Mouse (Mus musculus) monocyte, adult 59 days (primary cell): ENCODE results near the gene Hist2h2ab. TPM values are rescaled to one million over a fixed set of nuclear protein-coding genes. Genes with fewer than 3 reads are reported as not detected.

Experiments
- total RNA-seq, 2 experiments: library from RNA; stranded (reverse); gene quantifications; one replicate each; pipeline ENCODE4 v1.2.4; 2023

Gene Hist2h2ab
- total RNA-seq = 1 to 10 TPM; 4.4 to 6.6 TPM

GRCm38 (mm10) chr3:96219661-96220130 is at the start of gene Hist2h2ab, which contains the start of gene Bola1:
Gene Hist2h2ab, plus strand, starts transcription at chr3:96219865.
Gene Bola1, minus strand, starts transcription at chr3:96219709.

GRCm38 (mm10) chr3:96172197-96173178 is 47.2 kb upstream of the Hist2h2ab start, which contains the start of gene Sf3b4:
Gene Sf3b4, plus strand, starts transcription at chr3:96172332.

GRCm38 (mm10) chr3:96180727-96181477 is 38.8 kb upstream of the Hist2h2ab start, which contains the start of gene Sv2a:
Gene Sv2a, plus strand, starts transcription at chr3:96181151.

GRCm38 (mm10) chr3:96220765-96221639 is 1.3 kb downstream of the Hist2h2ab start, which contains the start of the genes Hist2h2ac and Hist2h2be:
Gene Hist2h2ac, minus strand, starts transcription at chr3:96220880.
Gene Hist2h2be, plus strand, starts transcription at chr3:96221119.

GRCm38 (mm10) chr3:96238954-96239793 is 19.5 kb downstream of the Hist2h2ab start, which contains the start of gene Hist2h3c2:
Gene Hist2h3c2, minus strand, starts transcription at chr3:96239127.

GRCm38 (mm10) chr3:96239949-96240798 is 20.5 kb downstream of the Hist2h2ab start, which contains the start of gene Hist2h2aa2:
Gene Hist2h2aa2, minus strand, starts transcription at chr3:96240276.

GRCm38 (mm10) chr3:96245003-96245886 is 25.6 kb downstream of the Hist2h2ab start, which contains the start of gene Hist2h2aa1:
Gene Hist2h2aa1, plus strand, starts transcription at chr3:96245497.

GRCm38 (mm10) chr3:96246427-96246856 is 26.8 kb downstream of the Hist2h2ab start, which contains the start of gene Hist2h3c1:
Gene Hist2h3c1, plus strand, starts transcription at chr3:96246685.

GRCm38 (mm10) chr3:96262979-96263550 is 43.4 kb downstream of the Hist2h2ab start, which contains the start of gene Hist2h4:
Gene Hist2h4, minus strand, starts transcription at chr3:96263311.

GRCm38 (mm10) chr3:96268051-96268775 is 48.5 kb downstream of the Hist2h2ab start, which contains the start of gene Hist2h3b:
Gene Hist2h3b, plus strand, starts transcription at chr3:96268654.

Other genes starting within 250 kb of the Hist2h2ab start
- 100 to 1,000 TPM; 241 to 254 TPM for gene Plekho1, start 223.9 kb upstream of the Hist2h2ab start, total RNA-seq
- gene Vps45, start 161.4 kb upstream of the Hist2h2ab start, total RNA-seq = 10 to 100 TPM; 21.1 to 30.0 TPM
- gene Otud7b, start 115.3 kb upstream of the Hist2h2ab start, total RNA-seq = 1 to 10 TPM; 6.0 to 6.3 TPM
- not detected for gene Mtmr11, start 57.9 kb upstream of the Hist2h2ab start, total RNA-seq
- 10 to 100 TPM; 45.2 to 48.2 TPM for gene Sf3b4, start 47.5 kb upstream of the Hist2h2ab start, total RNA-seq
- under 1 TPM in 1 of 2 experiments, not detected in 1; 0.24 TPM for gene Sv2a, start 38.7 kb upstream of the Hist2h2ab start, total RNA-seq
- gene Bola1, start 156 bp upstream of the Hist2h2ab start, total RNA-seq = 10 to 100 TPM in 1 of 2 experiments, 1 to 10 TPM in 1; 7.4 to 11.4 TPM
- 100 to 1,000 TPM; 100 to 108 TPM for gene Hist2h2ac, start 1.0 kb downstream of the Hist2h2ab start, total RNA-seq
- gene Hist2h2be, start 1.3 kb downstream of the Hist2h2ab start, total RNA-seq = 1 to 10 TPM; 3.4 to 4.3 TPM
- gene Hist2h3c2, start 19.3 kb downstream of the Hist2h2ab start, total RNA-seq = 1 to 10 TPM; 2.3 to 3.4 TPM
- 100 to 1,000 TPM; 822 to 823 TPM for gene Hist2h2aa2, start 20.4 kb downstream of the Hist2h2ab start, total RNA-seq
- gene Hist2h2aa1, start 25.6 kb downstream of the Hist2h2ab start, total RNA-seq = 10 to 100 TPM; 11.2 to 22.3 TPM
- not detected for gene Hist2h3c1, start 26.8 kb downstream of the Hist2h2ab start, total RNA-seq
- 10 to 100 TPM; 33.3 to 34.7 TPM for gene Hist2h4, start 43.4 kb downstream of the Hist2h2ab start, total RNA-seq
- gene Hist2h3b, start 48.8 kb downstream of the Hist2h2ab start, total RNA-seq = 100 to 1,000 TPM; 137 to 151 TPM
- 100 to 1,000 TPM; 161 to 180 TPM for gene Hist2h2bb, start 49.9 kb downstream of the Hist2h2ab start, total RNA-seq
- gene Fcgr1, start 74.1 kb downstream of the Hist2h2ab start, total RNA-seq = 10 to 100 TPM; 30.3 to 40.7 TPM
- not detected for gene BC107364, start 232.4 kb downstream of the Hist2h2ab start, total RNA-seq